Mouse (Mus musculus) forebrain, embryonic 16.5 days (tissue): Measurements from ENCODE around the gene Pigo. TPM values are rescaled to one million over a fixed set of nuclear protein-coding genes. Genes with fewer than 3 reads are reported as not detected.
A peak's percentile ranks its signal among the peaks of the same experiment; 100 is the strongest.

Experiments
- ATAC-seq: fragments of 200-750 bp; cut with Nextera tagmentation; 2 replicates; pipeline ENCODE4 v1.8.0; 2017; ENCODE audit warnings: mild to moderate bottlenecking, moderate library complexity
- H3K27ac ChIP-seq: fragments of 300-500 bp; sonication (generic); 2 replicates; pipeline ENCODE4 v1.5.1; 2014; ENCODE audit warnings: low read length, control low read depth
- H3K27me3 ChIP-seq: fragments of 300-500 bp; sonication (generic); replicated peaks from 2 replicates; pipeline ENCODE4 v1.6.1; 2014; ENCODE audit warnings: low read length; ENCODE audit not compliant: control insufficient read depth, insufficient read depth
- H3K36me3 ChIP-seq: fragments of 300-500 bp; sonication (generic); 2 replicates; pipeline ENCODE4 v1.6.1; 2014; ENCODE audit not compliant: control insufficient read depth, insufficient read depth
- H3K4me1 ChIP-seq: fragments of 300-500 bp; sonication (generic); replicated peaks from 2 replicates; pipeline ENCODE4 v1.6.1; 2014; ENCODE audit warnings: low read length; ENCODE audit not compliant: control insufficient read depth, insufficient read depth
- H3K4me2 ChIP-seq: fragments of 300-500 bp; sonication (generic); 2 replicates; pipeline ENCODE4 v1.6.1; 2014; ENCODE audit warnings: mild to moderate bottlenecking, low read length, control low read depth
- H3K4me3 ChIP-seq: fragments of 300-500 bp; sonication (generic); replicated peaks from 2 replicates; pipeline ENCODE4 v1.5.1; 2014; ENCODE audit warnings: mild to moderate bottlenecking, low read length, control low read depth
- H3K9ac ChIP-seq: fragments of 300-500 bp; sonication (generic); replicated peaks from 2 replicates; pipeline ENCODE4 v1.6.1; 2014; ENCODE audit warnings: low read depth, low read length, control low read depth
- H3K9me3 ChIP-seq: fragments of 300-500 bp; sonication (generic); 2 replicates; pipeline ENCODE4 v1.6.1; 2016; ENCODE audit warnings: low read length; ENCODE audit not compliant: control insufficient read depth
- WGBS: fragments of 180-500 bp; shearing (Covaris S2); extraction: QIAGEN DNeasy Blood & Tissue Kit; methylation state at CpG from one replicate; pipeline ENCODE4 v1.1.7; 2014; 5-methylcytosine and 5-hydroxymethylcytosine counted together
- polyA plus RNA-seq: library from polyadenylated mRNA; unstranded; fragments of >200 nt; fragmentation: Nextera tagmentation; extraction: Ambion mirVana; gene quantifications from 2 replicates; pipeline ENCODE4 v1.2.1, GENCODE M21; 2015

The Pigo gene
- polyA plus RNA-seq, 1 experiment from 2014 or later, result 24.5 TPM

GRCm38 (mm10) chr4:43038567-43039495 is 13.2 kb upstream of the Pigo start:
- H3K4me3 ChIP-seq, result peak overlapping the region; percentile 58
- no peak for ATAC-seq
- WGBS, result 61% methylated on average over 15 of the region's 15 CpGs
- H3K9ac ChIP-seq, result peak overlapping the region; percentile 74
- peaks cover 15% of the 10 kb centered on the region for H3K36me3 ChIP-seq
- peaks cover 31% of the 10 kb centered on the region for H3K4me1 ChIP-seq
- no peaks in the 10 kb centered on the region for H3K9me3 ChIP-seq
- H3K4me2 ChIP-seq, result peak overlapping the region; percentile 87
- H3K27ac ChIP-seq, result peak overlapping the region; percentile 43; the same call in 1 of the 2 replicates
- no peaks in the 10 kb centered on the region for H3K27me3 ChIP-seq

- H3K4me1 ChIP-seq, result peaks cover 23% of the 10 kb centered on the region
- H3K27me3 ChIP-seq, result no peaks in the 10 kb centered on the region
- no peak overlapping the region for H3K4me3 ChIP-seq
- 80% methylated on average over 4 of the region's 4 CpGs for WGBS
- H3K9ac ChIP-seq, result no peak overlapping the region
- H3K9me3 ChIP-seq, result no peaks in the 10 kb centered on the region
- H3K27ac ChIP-seq, result no peak overlapping the region
- no peak overlapping the region for H3K4me2 ChIP-seq
- no peak for ATAC-seq
- H3K36me3 ChIP-seq, result peaks cover 23% of the 10 kb centered on the region
These were observed 12.4 kb upstream of the Pigo start for GRCm38 (mm10) chr4:43037860-43038566.

- WGBS, result 92% methylated on average over 10 of the region's 10 CpGs
- no peak overlapping the region for H3K4me2 ChIP-seq
These were observed 10.7 kb upstream of the Pigo start for GRCm38 (mm10) chr4:43036356-43036755.

GRCm38 (mm10) chr4:43035851-43036250 is 10.2 kb upstream of the Pigo start:
- Histone ChIP-seq H3K4me1 (peaks cover 30% of the 10 kb centered on the region), H3K9me3 (no peaks in the 10 kb centered on the region), H3K4me2 (no peak overlapping the region), H3K27me3 (no peaks in the 10 kb centered on the region), H3K27ac (no peak overlapping the region), H3K36me3 (peaks cover 23% of the 10 kb centered on the region), H3K4me3 (no peak overlapping the region), H3K9ac (no peak overlapping the region)
- WGBS, result 77% methylated on average over 6 of the region's 6 CpGs
- ATAC-seq, result no peak

More at GRCm38 (mm10) chr4:43036356-43036755, 10.7 kb upstream of the Pigo start:
- ATAC-seq, result no peak
- peaks cover 30% of the 10 kb centered on the region for H3K4me1 ChIP-seq
- no peak overlapping the region for H3K27ac ChIP-seq
- H3K9me3 ChIP-seq, result no peaks in the 10 kb centered on the region
- no peak overlapping the region for H3K9ac ChIP-seq
- peaks cover 23% of the 10 kb centered on the region for H3K36me3 ChIP-seq
- no peak overlapping the region for H3K4me3 ChIP-seq
- no peaks in the 10 kb centered on the region for H3K27me3 ChIP-seq

- ATAC-seq, result no peak
- whole genome bisulfite sequencing, result 85% methylated on average over 14 of the region's 14 CpGs
- Histone ChIP-seq H3K4me2 (no peak overlapping the region), H3K4me3 (no peak overlapping the region), H3K9me3 (no peaks in the 10 kb centered on the region), H3K4me1 (peaks cover 21% of the 10 kb centered on the region), H3K36me3 (peaks cover 23% of the 10 kb centered on the region), H3K9ac (no peak overlapping the region), H3K27me3 (no peaks in the 10 kb centered on the region), H3K27ac (no peak overlapping the region)
These were observed 7.9 kb upstream of the Pigo start for GRCm38 (mm10) chr4:43033481-43033880.

- Histone ChIP-seq H3K36me3 (peaks cover 23% of the 10 kb centered on the region), H3K9ac (no peak overlapping the region), H3K4me2 (no peak overlapping the region), H3K4me3 (no peak overlapping the region), H3K27me3 (no peaks in the 10 kb centered on the region), H3K27ac (no peak overlapping the region), H3K9me3 (no peaks in the 10 kb centered on the region), H3K4me1 (peaks cover 17% of the 10 kb centered on the region)
- 93% methylated on average over 1 of the region's 1 CpGs for WGBS
- no peak for ATAC-seq
These were observed 6.9 kb upstream of the Pigo start for GRCm38 (mm10) chr4:43032501-43032900.

GRCm38 (mm10) chr4:43031237-43031995 is 5.8 kb upstream of the Pigo start, which contains the start of gene Stoml2:
Gene Stoml2, minus strand, starts transcription at chr4:43031710.
- ATAC-seq, result peak; percentile 97
- under 1% methylated on average over 38 of the region's 38 CpGs for WGBS
- H3K27me3 ChIP-seq, result no peaks in the 10 kb centered on the region
- no peaks in the 10 kb centered on the region for H3K9me3 ChIP-seq
- H3K4me2 ChIP-seq, result peak within 1 kb of the TSS; percentile 75
- peak within 1 kb of the TSS; percentile 86 for H3K9ac ChIP-seq
- peaks cover 15% of the 10 kb centered on the region for H3K4me1 ChIP-seq
- H3K36me3 ChIP-seq, result peaks cover 27% of the 10 kb centered on the region
- peak within 1 kb of the TSS; percentile 72 for H3K4me3 ChIP-seq
- H3K27ac ChIP-seq, result peak within 1 kb of the TSS; percentile 80

GRCm38 (mm10) chr4:43030780-43031230 is 5.2 kb upstream of the Pigo start:
- Histone ChIP-seq H3K36me3 (peaks cover 22% of the 10 kb centered on the region), H3K27ac (peak overlapping the region; percentile 80), H3K4me2 (peak overlapping the region; percentile 75), H3K9ac (peak overlapping the region; percentile 86), H3K27me3 (no peaks in the 10 kb centered on the region), H3K4me1 (peaks cover 15% of the 10 kb centered on the region), H3K4me3 (peak overlapping the region; percentile 72), H3K9me3 (no peaks in the 10 kb centered on the region)
- peak; percentile 56 for ATAC-seq
- whole genome bisulfite sequencing, result 1% methylated on average over 28 of the region's 28 CpGs
